Mouse (Mus musculus) limb, embryonic 14.5 days (tissue): ENCODE results near the gene Dync1li1. TPM values are rescaled to one million over a fixed set of nuclear protein-coding genes. Genes with fewer than 3 reads are reported as not detected.
A peak's percentile ranks its signal among the peaks of the same experiment; 100 is the strongest.
"Not testable (repeated sequence)": the region's sequence is repeated elsewhere in the genome, so short reads cannot be mapped to it uniquely, and the experiment has no call there.

Experiments used
- ATAC-seq: fragments of 200-750 bp; cut with Nextera tagmentation; 2 replicates; pipeline ENCODE4 v1.8.0; 2017; ENCODE audit warnings: low read depth, moderate number of reproducible peaks, moderate TSS enrichment; ENCODE audit not compliant: low FRiP score
- DNase-seq: peaks from one replicate; pipeline ENCODE4 v3.0.0-alpha.2; 2015; ENCODE audit warnings: low spot score
- H3K27ac ChIP-seq: fragments of 300-500 bp; sonication (generic); replicated peaks from 2 replicates; pipeline ENCODE4 v1.5.1; 2014; ENCODE audit warnings: low read depth, mild to moderate bottlenecking, low read length, moderate library complexity, mixed read lengths
- H3K27me3 ChIP-seq: fragments of 300-500 bp; sonication (generic); 2 replicates; pipeline ENCODE4 v1.6.1; 2014; ENCODE audit warnings: low read length, mixed read lengths; ENCODE audit not compliant: control insufficient read depth, insufficient read depth
- H3K36me3 ChIP-seq: fragments of 300-500 bp; sonication (generic); 2 replicates; pipeline ENCODE4 v1.6.1; 2014; ENCODE audit warnings: mild to moderate bottlenecking, low read length, moderate library complexity, mixed read lengths; ENCODE audit not compliant: control insufficient read depth, insufficient read depth
- H3K4me1 ChIP-seq: fragments of 300-500 bp; sonication (generic); 2 replicates; pipeline ENCODE4 v1.6.1; 2014; ENCODE audit warnings: antibody characterized with exemption, low read length, mixed read lengths; ENCODE audit not compliant: control insufficient read depth, insufficient read depth
- H3K4me2 ChIP-seq: fragments of 300-500 bp; sonication (generic); replicated peaks from 2 replicates; pipeline ENCODE4 v1.6.1; 2014; ENCODE audit warnings: low read depth, mild to moderate bottlenecking, low read length, moderate library complexity; ENCODE audit not compliant: severe bottlenecking
- H3K4me3 ChIP-seq: fragments of 300-500 bp; sonication (generic); replicated peaks from 2 replicates; pipeline ENCODE4 v1.5.1; 2014; ENCODE audit warnings: low read length
- H3K9ac ChIP-seq: fragments of 300-500 bp; sonication (generic); 2 replicates; pipeline ENCODE4 v1.6.1; 2014; ENCODE audit warnings: mild to moderate bottlenecking, low read depth, low read length, moderate library complexity; ENCODE audit not compliant: severe bottlenecking
- H3K9me3 ChIP-seq: fragments of 300-500 bp; sonication (generic); 2 replicates; pipeline ENCODE4 v1.6.1; 2016; ENCODE audit warnings: low read length; ENCODE audit not compliant: control insufficient read depth
- POLR2A ChIP-seq: fragments of 200-500 bp; IDR thresholded peaks from 2 replicates; pipeline ENCODE4 v1.8.0; 2012; ENCODE audit warnings: inconsistent platforms, mild to moderate bottlenecking, moderate library complexity, borderline replicate concordance; ENCODE audit not compliant: insufficient read depth, insufficient read length; ENCODE audit errors: extremely low read depth
- WGBS: fragments of 180-500 bp; shearing (Covaris S2); extraction: QIAGEN DNeasy Blood & Tissue Kit; methylation state at CpG from one replicate; pipeline ENCODE4 v1.1.7; 2014; 5-methylcytosine and 5-hydroxymethylcytosine counted together
- polyA plus RNA-seq, 2 experiments: library from polyadenylated mRNA; depleted of rRNA in 1 of 2; stranded (reverse) in 1 of 2; unstranded in 1 of 2; fragments of >200 nt; fragmentation: Nextera tagmentation in 1 of 2; extraction: Ambion mirVana in 1 of 2; gene quantifications; 2 replicates each; pipeline versions ENCODE4 v1.2.1 to v1.2.3; 2012 to 2014

Dync1li1 gene
- polyA plus RNA-seq, 2 experiments = 34.5 to 39.5 TPM

DNA sequence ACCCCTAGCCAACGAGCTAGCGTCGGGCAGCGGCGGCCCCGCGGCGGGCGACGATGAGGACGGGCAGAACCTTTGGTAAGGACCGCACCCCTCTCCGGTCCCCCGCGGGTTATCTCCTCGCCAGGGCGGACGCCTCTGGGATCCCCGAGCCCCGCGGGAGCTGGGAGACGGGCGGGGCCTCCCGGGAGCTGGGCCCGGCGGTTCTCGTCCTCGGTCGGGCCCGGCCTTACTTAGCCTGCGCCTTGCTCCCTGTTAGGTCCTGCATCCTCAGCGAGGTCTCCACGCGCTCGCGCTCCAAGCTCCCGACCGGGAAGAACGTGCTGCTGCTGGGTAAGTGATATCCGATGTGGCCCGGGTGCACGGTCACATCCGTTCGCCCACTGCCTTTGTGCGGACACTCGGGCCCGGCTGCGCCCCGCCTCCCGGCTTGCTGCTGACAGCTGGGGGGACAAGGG lies 390 bp downstream of the Dync1li1 start:
- H3K36me3 ChIP-seq = peaks cover 17% of the 10 kb centered on the region
- TF ChIP-seq POLR2A = 0 out of 2 replicates have a peak, but pooled peaks have one; percentile 47
- no peaks in the 10 kb centered on the region for H3K9me3 ChIP-seq
- H3K9ac ChIP-seq = peak overlapping the region; percentile 90
- peaks cover 11% of the 10 kb centered on the region for H3K4me1 ChIP-seq
- peak overlapping the region; percentile 96 for H3K4me3 ChIP-seq
- 0% methylated on average over 32 of the region's 50 CpGs for WGBS
- DNase-seq (no peak), ATAC-seq (peak; percentile 51)
- H3K4me2 ChIP-seq = peak overlapping the region; percentile 89
- peak overlapping the region; percentile 81 for H3K27ac ChIP-seq
- H3K27me3 ChIP-seq = no peaks in the 10 kb centered on the region

DNA sequence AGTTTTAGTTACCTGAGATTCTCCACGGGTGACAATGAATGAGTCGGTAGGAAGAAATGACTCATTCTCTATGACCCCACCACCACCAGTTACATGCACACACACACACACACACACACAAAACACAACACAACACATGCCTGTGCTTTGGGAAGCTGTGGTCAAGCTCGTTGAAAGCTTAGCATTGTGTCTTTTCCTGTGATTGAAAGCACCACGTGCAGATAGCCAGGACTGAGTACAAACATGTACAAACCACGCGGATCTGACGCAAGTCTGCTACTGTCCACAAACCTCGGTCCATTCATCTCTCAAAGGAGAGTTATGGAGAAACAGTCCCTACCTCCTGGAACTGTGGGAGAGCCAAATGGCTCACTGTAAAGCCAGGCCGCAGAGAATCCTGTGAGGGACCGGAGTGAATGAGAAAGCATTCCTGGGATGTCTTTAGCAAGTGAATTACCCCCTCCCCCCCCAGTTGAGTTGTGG lies 1.6 kb downstream of the Dync1li1 start:
- Histone ChIP-seq H3K36me3 (peaks cover 21% of the 10 kb centered on the region), H3K27ac (no peak overlapping the region), H3K4me3 (peak overlapping the region; percentile 96), H3K9ac (peak overlapping the region; percentile 41; the same call in 1 of the 2 replicates), H3K9me3 (no peaks in the 10 kb centered on the region), H3K27me3 (no peaks in the 10 kb centered on the region), H3K4me2 (peak overlapping the region; percentile 89), H3K4me1 (peaks cover 11% of the 10 kb centered on the region)
- 14% methylated on average over 10 of the region's 10 CpGs for WGBS
- ATAC-seq (no peak), DNase-seq (no peak)
- TF ChIP-seq POLR2A = no peak

DNA sequence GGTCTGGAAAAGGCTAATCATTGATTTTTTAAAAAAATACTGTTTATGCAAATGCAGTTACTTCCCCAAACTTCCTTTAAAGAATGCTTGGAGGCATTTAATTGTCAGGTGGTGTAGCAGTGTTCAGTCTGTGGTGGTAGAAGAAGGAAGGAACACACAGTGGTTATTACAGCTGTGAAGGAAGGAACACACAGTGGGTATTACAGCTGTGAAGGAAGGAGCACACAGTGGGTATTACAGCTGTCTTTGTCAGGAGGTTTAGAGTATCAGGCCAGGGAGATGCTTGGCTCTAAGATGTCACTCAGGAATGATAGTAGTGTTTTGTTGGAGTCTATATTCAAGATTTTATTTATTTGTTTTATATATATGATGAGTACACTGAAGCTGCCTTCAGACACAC lies 2.5 kb downstream of the Dync1li1 start:
- H3K4me2 ChIP-seq = no peak overlapping the region
- TF ChIP-seq POLR2A = no peak
- peaks cover 11% of the 10 kb centered on the region for H3K4me1 ChIP-seq
- no peak overlapping the region for H3K27ac ChIP-seq
- DNase-seq (no peak), ATAC-seq (no peak)
- no peaks in the 10 kb centered on the region for H3K27me3 ChIP-seq
- H3K36me3 ChIP-seq = peaks cover 21% of the 10 kb centered on the region
- H3K9ac ChIP-seq = no peak overlapping the region
- no peak overlapping the region for H3K4me3 ChIP-seq
- no peaks in the 10 kb centered on the region for H3K9me3 ChIP-seq

DNA sequence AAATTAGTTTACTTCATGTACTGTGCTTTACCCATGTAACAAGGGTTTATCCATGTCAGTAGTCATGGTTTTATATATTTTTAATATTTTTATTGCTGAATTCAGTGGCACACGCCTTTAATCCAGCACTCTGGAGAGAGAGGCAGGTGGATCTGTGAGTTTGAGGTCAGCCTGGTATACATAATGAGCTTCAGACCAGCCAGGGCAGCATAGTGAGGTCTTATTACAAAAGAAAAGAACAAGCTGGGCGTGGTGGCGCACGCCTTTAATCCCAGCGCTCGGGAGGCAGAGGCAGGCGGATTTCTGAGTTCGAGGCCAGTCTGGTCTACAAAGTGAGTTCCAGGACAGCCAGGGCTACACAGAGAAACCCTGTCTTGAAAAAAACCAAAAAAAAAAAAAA lies 7.1 kb downstream of the Dync1li1 start:
- H3K9me3 ChIP-seq, H3K4me3 ChIP-seq, H3K4me1 ChIP-seq, DNase-seq, ATAC-seq, H3K27me3 ChIP-seq, H3K4me2 ChIP-seq, H3K27ac ChIP-seq, H3K9ac ChIP-seq: not testable (repeated sequence)
- 96% methylated on average over 8 of the region's 8 CpGs for WGBS
- H3K36me3 ChIP-seq = peaks cover 30% of the 10 kb centered on the region

DNA sequence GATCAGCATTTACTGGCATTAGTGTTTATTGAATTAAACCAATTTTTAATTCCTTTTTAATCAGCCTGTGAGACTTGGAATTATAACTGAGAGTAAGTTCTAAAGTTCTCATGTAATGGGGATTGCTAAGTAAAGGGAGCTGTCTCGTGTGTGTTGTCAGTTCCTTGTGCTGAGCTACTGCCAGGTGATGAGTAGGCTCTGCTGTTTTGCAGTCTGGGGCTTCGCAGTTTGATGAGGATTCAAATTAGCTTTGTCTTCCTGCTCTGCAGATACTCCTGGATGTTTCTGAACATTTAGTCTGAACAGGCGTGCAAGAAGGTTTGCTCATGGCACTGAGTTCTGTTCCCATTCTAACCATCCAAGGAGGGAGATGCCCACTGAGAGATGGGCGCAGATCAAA lies 8.5 kb downstream of the Dync1li1 start:
- no peaks in the 10 kb centered on the region for H3K4me1 ChIP-seq
- H3K9ac ChIP-seq = no peak overlapping the region
- no peak overlapping the region for H3K4me2 ChIP-seq
- 94% methylated on average over 4 of the region's 4 CpGs for WGBS
- no peaks in the 10 kb centered on the region for H3K27me3 ChIP-seq
- no peak for TF ChIP-seq POLR2A
- no peaks in the 10 kb centered on the region for H3K9me3 ChIP-seq
- no peak for ATAC-seq
- peaks cover 23% of the 10 kb centered on the region for H3K36me3 ChIP-seq
- no peak overlapping the region for H3K27ac ChIP-seq
- H3K4me3 ChIP-seq = no peak overlapping the region
- DNase-seq = no peak

DNA sequence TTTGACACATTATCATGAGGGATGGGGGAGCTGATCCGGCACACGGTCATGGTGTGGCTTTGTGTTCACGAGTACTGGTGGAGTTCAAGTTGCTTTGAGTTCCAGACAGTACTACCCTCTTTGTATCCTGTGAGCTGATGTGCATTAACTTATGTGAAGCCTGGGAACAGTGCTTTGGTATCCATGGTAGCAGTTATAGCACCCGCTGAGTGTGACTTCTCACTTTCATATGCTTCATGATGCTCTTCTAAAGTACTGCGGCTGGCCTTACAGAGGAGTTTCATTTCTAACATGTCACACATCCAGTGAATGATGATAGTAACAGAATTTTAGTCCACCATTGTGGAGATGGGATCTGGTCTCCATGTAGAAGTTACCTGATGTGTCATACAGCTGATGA lies 9.3 kb downstream of the Dync1li1 start:
- no peak for ATAC-seq
- DNase-seq = no peak
- H3K9ac ChIP-seq = no peak overlapping the region
- 92% methylated on average over 5 of the region's 5 CpGs for WGBS
- no peak for TF ChIP-seq POLR2A
- H3K4me1 ChIP-seq = no peaks in the 10 kb centered on the region
- no peaks in the 10 kb centered on the region for H3K9me3 ChIP-seq
- no peaks in the 10 kb centered on the region for H3K27me3 ChIP-seq
- H3K36me3 ChIP-seq = peaks cover 14% of the 10 kb centered on the region; the same call in 1 of the 2 replicates
- H3K4me2 ChIP-seq = no peak overlapping the region
- H3K27ac ChIP-seq = no peak overlapping the region
- no peak overlapping the region for H3K4me3 ChIP-seq
